ENCODE assay signal across 21 mouse cellular contexts in the genomic region with DNA sequence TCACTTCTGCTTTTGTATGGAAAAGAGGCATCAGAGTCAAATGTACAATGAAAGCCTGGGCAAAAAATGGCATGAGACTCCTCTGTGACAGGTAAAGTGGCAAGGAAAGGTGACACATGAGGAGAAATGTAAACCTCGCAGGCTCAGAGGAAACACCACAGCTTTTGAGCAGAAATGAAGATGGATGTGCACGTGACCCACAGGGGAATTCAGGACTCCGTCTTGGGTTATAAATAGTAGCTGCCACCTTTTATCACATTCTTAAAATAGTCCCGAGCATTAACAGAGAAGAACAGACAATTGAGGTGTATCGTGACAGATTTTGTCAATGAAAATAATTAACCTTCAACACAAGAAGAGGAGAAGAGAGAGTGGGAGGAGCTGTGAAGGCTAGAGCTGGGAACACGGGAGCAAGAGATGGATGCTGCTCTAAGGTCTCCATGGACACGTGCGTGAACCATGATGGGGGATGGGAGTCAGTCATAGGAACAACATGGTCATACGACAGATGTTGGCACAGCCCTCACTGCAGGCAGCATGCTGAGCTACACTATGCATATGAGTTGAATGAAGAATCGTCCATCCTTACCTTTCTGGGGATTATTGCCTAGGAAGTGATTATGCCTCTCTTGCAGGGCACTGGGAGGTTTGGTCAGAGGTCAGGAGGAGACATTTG.
DNase-seq lines count a peak whose midpoint lies in the region; ATAC-seq and TF ChIP-seq lines count a peak whose summit lies in the region.
"Had no signal": no experiment of that assay in that cellular context is flagged by ENCODE, and none has a peak within 500 bp of the region (broad histone marks: within the 10 kb centered on the region; RNA-seq: fewer than 3 reads in every experiment).

No protein-coding gene starts in this region.

- DNase-seq in hindbrain, embryonic 11.5 days (ENCODE audit: low spot score), result peak; percentile 6
- no peak for DNase-seq in hindbrain, embryonic 10.5 days (ENCODE audit: low spot score)
- peak; percentile 24 for DNase-seq in hindbrain, postnatal 0 days (ENCODE audit: low spot score)
- no peak for DNase-seq in right cerebral cortex, postnatal 10 days (ENCODE audit: low spot score in 2 of 2)
- no peak for DNase-seq in thymus, adult 18-20 months
- DNase-seq: adrenal gland, postnatal 14 days; cerebellum, adult 18-20 months; cerebellum, postnatal 36 days; gastrocnemius, postnatal 25 days; lung, adult 18-20 months; retina, postnatal 1 day; thymus, postnatal 14 days had no signal

- H3K9me3 ChIP-seq in forebrain, embryonic 13.5 days (replicated peaks), result no peaks in the 10 kb centered on the region
- H3K9me3 ChIP-seq in forebrain, embryonic 12.5 days, result no peaks in the 10 kb centered on the region
- H3K9me3 ChIP-seq in hindbrain, embryonic 11.5 days (ENCODE audit: control insufficient read depth, low read length), result no peaks in the 10 kb centered on the region
- no peaks in the 10 kb centered on the region for H3K9me3 ChIP-seq in hindbrain, embryonic 10.5 days
- no peaks in the 10 kb centered on the region for H3K9me3 ChIP-seq in heart, embryonic 14.5 days (ENCODE audit: control insufficient read depth, low read length)
- H3K9me3 ChIP-seq in hindbrain, postnatal 0 days (ENCODE audit: low read length), result no peaks in the 10 kb centered on the region
- H3K9me3 ChIP-seq: embryonic facial prominence, embryonic 15.5 days; kidney, embryonic 15.5 days; midbrain, embryonic 10.5 days had no signal

- no peak overlapping the region for H3K27ac ChIP-seq in forebrain, embryonic 13.5 days
- no peak overlapping the region for H3K27ac ChIP-seq in forebrain, embryonic 12.5 days
- H3K27ac ChIP-seq in hindbrain, embryonic 11.5 days (ENCODE audit: low read depth, low read length), result no peak overlapping the region
- H3K27ac ChIP-seq in hindbrain, embryonic 10.5 days, result no peak overlapping the region
- peak overlapping the region in 1 of 2 experiments; percentile 16; a peak in 1 of 4 replicates for H3K27ac ChIP-seq in heart, embryonic 14.5 days (replicated peaks in 1 of 2; ENCODE audit: control insufficient read depth in 1 of 2, insufficient read depth in 1 of 2, low read depth in 2 of 2, low read length in 2 of 2)
- no peak overlapping the region for H3K27ac ChIP-seq in hindbrain, postnatal 0 days
- H3K27ac ChIP-seq: embryonic facial prominence, embryonic 15.5 days; kidney, embryonic 15.5 days; midbrain, embryonic 10.5 days had no signal

- H3K36me3 ChIP-seq in forebrain, embryonic 13.5 days (ENCODE audit: poor library complexity, severe bottlenecking), result no peaks in the 10 kb centered on the region
- no peaks in the 10 kb centered on the region for H3K36me3 ChIP-seq in forebrain, embryonic 12.5 days (replicated peaks)
- no peaks in the 10 kb centered on the region for H3K36me3 ChIP-seq in hindbrain, embryonic 11.5 days (ENCODE audit: control insufficient read depth, insufficient read depth, low read length)
- H3K36me3 ChIP-seq in hindbrain, embryonic 10.5 days, result no peaks in the 10 kb centered on the region
- H3K36me3 ChIP-seq in heart, embryonic 14.5 days (ENCODE audit: control insufficient read depth, insufficient read depth, low read length), result no peaks in the 10 kb centered on the region
- no peaks in the 10 kb centered on the region for H3K36me3 ChIP-seq in hindbrain, postnatal 0 days (ENCODE audit: insufficient read depth, low read length)
- H3K36me3 ChIP-seq: embryonic facial prominence, embryonic 15.5 days; kidney, embryonic 15.5 days; midbrain, embryonic 10.5 days had no signal

- H3K27me3 ChIP-seq in forebrain, embryonic 13.5 days, result no peaks in the 10 kb centered on the region
- no peaks in the 10 kb centered on the region for H3K27me3 ChIP-seq in forebrain, embryonic 12.5 days
- no peaks in the 10 kb centered on the region for H3K27me3 ChIP-seq in hindbrain, embryonic 11.5 days (ENCODE audit: control insufficient read depth, insufficient read depth, low read length)
- H3K27me3 ChIP-seq in hindbrain, embryonic 10.5 days (ENCODE audit: insufficient read depth, poor library complexity, severe bottlenecking), result no peaks in the 10 kb centered on the region
- no peaks in the 10 kb centered on the region for H3K27me3 ChIP-seq in heart, embryonic 14.5 days (ENCODE audit: control insufficient read depth, insufficient read depth, low read length)
- no peaks in the 10 kb centered on the region for H3K27me3 ChIP-seq in hindbrain, postnatal 0 days (ENCODE audit: insufficient read depth, low read length)
- H3K27me3 ChIP-seq: embryonic facial prominence, embryonic 15.5 days; kidney, embryonic 15.5 days had no signal

- 79% methylated on average over 10 of the region's 10 CpGs for WGBS in forebrain, embryonic 13.5 days
- WGBS in forebrain, embryonic 12.5 days, result 82% methylated on average over 10 of the region's 10 CpGs
- 68% methylated on average over 10 of the region's 10 CpGs for WGBS in hindbrain, embryonic 11.5 days
- WGBS in hindbrain, embryonic 10.5 days, result 84% methylated on average over 10 of the region's 10 CpGs
- 37% methylated on average over 10 of the region's 10 CpGs for WGBS in heart, embryonic 14.5 days
- 65% methylated on average over 10 of the region's 10 CpGs for WGBS in hindbrain, postnatal 0 days

- TF ChIP-seq CTCF in hindbrain, postnatal 0 days (IDR thresholded peaks at IDR 0.05; ENCODE audit: low read depth), result no peak

- H3K4me2 ChIP-seq in forebrain, embryonic 13.5 days, result no peak overlapping the region
- H3K4me2 ChIP-seq in forebrain, embryonic 12.5 days, result no peak overlapping the region
- H3K4me2 ChIP-seq in hindbrain, embryonic 11.5 days (replicated peaks; ENCODE audit: low read depth, low read length), result no peak overlapping the region
- peak overlapping the region; percentile 47 for H3K4me2 ChIP-seq in heart, embryonic 14.5 days (ENCODE audit: low read length)
- H3K4me2 ChIP-seq in hindbrain, postnatal 0 days (ENCODE audit: low read depth, low read length), result no peak overlapping the region
- H3K4me2 ChIP-seq: embryonic facial prominence, embryonic 15.5 days; kidney, embryonic 15.5 days; liver, embryonic 11.5 days had no signal

- no peak overlapping the region for H3K9ac ChIP-seq in forebrain, embryonic 13.5 days
- H3K9ac ChIP-seq in forebrain, embryonic 12.5 days, result no peak overlapping the region
- no peak overlapping the region for H3K9ac ChIP-seq in hindbrain, embryonic 11.5 days (ENCODE audit: low read depth, low read length)
- no peak overlapping the region for H3K9ac ChIP-seq in heart, embryonic 14.5 days (ENCODE audit: low read length)
- H3K9ac ChIP-seq in hindbrain, postnatal 0 days (replicated peaks; ENCODE audit: low read length), result no peak overlapping the region
- H3K9ac ChIP-seq: embryonic facial prominence, embryonic 15.5 days; kidney, embryonic 15.5 days had no signal

- peak; percentile 16; the same call in 1 of the 2 replicates for ATAC-seq in forebrain, embryonic 13.5 days
- no peak for ATAC-seq in forebrain, embryonic 12.5 days (ENCODE audit: low FRiP score)
- 0 out of 2 replicates have a peak, but pooled peaks have one; percentile 45 for ATAC-seq in hindbrain, embryonic 11.5 days (ENCODE audit: low FRiP score)
- peak; percentile 45; the same call in 1 of the 2 replicates for ATAC-seq in heart, embryonic 14.5 days (ENCODE audit: insufficient number of reproducible peaks, insufficient read depth, low FRiP score, low read depth)
- ATAC-seq in hindbrain, postnatal 0 days, result peak; percentile 46; the same call in 1 of the 2 replicates
- ATAC-seq: intestine, postnatal 0 days; Patski had no signal

- no peaks in the 10 kb centered on the region for H3K4me1 ChIP-seq in forebrain, embryonic 13.5 days
- H3K4me1 ChIP-seq in forebrain, embryonic 12.5 days, result no peaks in the 10 kb centered on the region
- H3K4me1 ChIP-seq in hindbrain, embryonic 11.5 days (replicated peaks; ENCODE audit: control insufficient read depth, insufficient read depth, low read length), result no peaks in the 10 kb centered on the region
- H3K4me1 ChIP-seq in hindbrain, embryonic 10.5 days (replicated peaks), result no peaks in the 10 kb centered on the region
- H3K4me1 ChIP-seq in heart, embryonic 14.5 days (ENCODE audit: control insufficient read depth in 2 of 2, insufficient read depth in 2 of 2, low read length in 2 of 2), result peaks cover 4 to 13% of the 10 kb centered on the region in 2 experiments; a peak in 3 of 4 replicates
- 0 out of 2 replicates have a peak, but pooled peaks cover 4% of the 10 kb centered on the region for H3K4me1 ChIP-seq in hindbrain, postnatal 0 days (ENCODE audit: insufficient read depth, low read length)
- H3K4me1 ChIP-seq: embryonic facial prominence, embryonic 15.5 days; kidney, embryonic 15.5 days; midbrain, embryonic 10.5 days had no signal

- H3K4me3 ChIP-seq in forebrain, embryonic 13.5 days, result no peak overlapping the region
- no peak overlapping the region for H3K4me3 ChIP-seq in forebrain, embryonic 12.5 days (replicated peaks)
- H3K4me3 ChIP-seq in hindbrain, embryonic 11.5 days (ENCODE audit: low read depth, low read length), result no peak overlapping the region
- no peak overlapping the region for H3K4me3 ChIP-seq in hindbrain, embryonic 10.5 days
- peak overlapping the region in 1 of 2 experiments; percentile 7; a peak in 1 of 4 replicates for H3K4me3 ChIP-seq in heart, embryonic 14.5 days (ENCODE audit: control insufficient read depth in 1 of 2, insufficient read depth in 1 of 2, low read depth in 1 of 2, low read length in 2 of 2)
- H3K4me3 ChIP-seq in hindbrain, postnatal 0 days (ENCODE audit: low read length), result no peak overlapping the region
- H3K4me3 ChIP-seq: embryonic facial prominence, embryonic 15.5 days; kidney, embryonic 15.5 days; midbrain, embryonic 10.5 days had no signal

Comparison
In these comparisons a context has a peak if more than half of its experiments do, and no peak if none do; other contexts are left out.
1. DNase-seq: peak in hindbrain, embryonic 11.5 days (single experiment) and hindbrain, postnatal 0 days (single experiment); none in hindbrain, embryonic 10.5 days (single experiment), right cerebral cortex, postnatal 10 days (0 of 2) and thymus, adult 18-20 months (0 of 2).